In the genomic region with DNA sequence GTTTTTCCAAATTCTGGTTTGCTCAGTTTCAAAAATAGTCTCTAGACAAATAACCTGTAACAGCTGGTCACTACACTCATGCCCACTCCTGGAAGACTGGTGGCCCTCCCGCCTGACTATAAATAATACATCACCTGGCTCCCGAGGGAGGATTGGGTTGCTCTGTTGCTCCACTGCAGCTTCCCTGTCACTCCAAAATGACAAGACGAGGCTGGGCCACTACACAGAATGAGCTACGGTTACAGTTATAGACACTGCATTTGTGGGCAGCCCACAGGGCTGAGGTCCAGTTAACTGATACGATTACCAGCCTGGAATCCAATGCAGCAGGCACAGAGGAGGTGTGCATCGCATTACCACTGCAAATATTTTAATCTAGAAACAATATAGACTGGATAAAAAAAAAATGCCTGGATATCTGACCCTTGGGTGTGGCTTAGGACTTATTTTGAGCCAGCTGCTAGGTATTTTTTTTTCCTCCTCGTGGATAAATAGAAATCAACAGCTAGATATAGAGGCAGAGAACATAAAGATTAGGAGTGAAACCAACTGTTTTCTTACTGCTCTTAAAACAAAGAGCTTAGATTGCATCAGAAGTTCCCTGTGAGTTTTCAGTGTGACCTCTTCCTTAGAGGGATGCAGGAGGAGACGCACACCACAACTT, we compare ENCODE assay signal across 30 mouse cellular contexts. TPM values are rescaled to one million over a fixed set of nuclear protein-coding genes. Genes with fewer than 3 reads are reported as not detected.
DNase-seq lines count a peak whose midpoint lies in the region; ATAC-seq lines count a peak whose summit lies in the region.
"Had no signal": no experiment of that assay in that cellular context is flagged by ENCODE, and none has a peak within 500 bp of the region (broad histone marks: within the 10 kb centered on the region; RNA-seq: fewer than 3 reads in every experiment).

A gene (plus strand): TSS at position 614 of the 664 bp plus-strand sequence.

- DNase-seq in gastrocnemius, adult 18-20 months (ENCODE audit: low spot score): peak; percentile 75
- DNase-seq in gastrocnemius, postnatal 4 days (ENCODE audit: low spot score in 2 of 2): no peak
- peak; percentile 17 for DNase-seq in midbrain, embryonic 11.5 days (ENCODE audit: low spot score, missing footprints)
- peak; percentile 49 to 60 for DNase-seq in gastrocnemius, adult 8-10 months (ENCODE audit: low spot score in 2 of 2)
- DNase-seq in mesoderm, embryonic 11.5 days (ENCODE audit: low read depth, low spot score): peak; percentile 39
- DNase-seq in adipocyte (ENCODE audit: low spot score): no peak
- DNase-seq in liver: no peak
- DNase-seq: adrenal gland, adult 2 months; cerebellum, adult 11-12 months; cerebellum, postnatal 10 days; heart, postnatal 10 days; kidney, postnatal 4 days; liver, embryonic 13.5 days; lung, adult 2 months; right cerebral cortex, postnatal 14 days; thymus, postnatal 25 days had no signal

- H3K4me1 ChIP-seq in midbrain, embryonic 11.5 days (ENCODE audit: control insufficient read depth, insufficient read depth, low read length): no peaks in the 10 kb centered on the region
- no peaks in the 10 kb centered on the region for H3K4me1 ChIP-seq in midbrain, embryonic 15.5 days
- H3K4me1 ChIP-seq: heart, embryonic 12.5 days; megakaryocyte, embryonic 14.5 days had no signal

- whole genome bisulfite sequencing in midbrain, embryonic 11.5 days: 76% methylated on average over 8 of the region's 8 CpGs
- 67% methylated on average over 8 of the region's 8 CpGs for WGBS in midbrain, embryonic 15.5 days

- no peak within 1 kb of the TSS for H3K9ac ChIP-seq in midbrain, embryonic 11.5 days (ENCODE audit: low read length)
- no peak within 1 kb of the TSS for H3K9ac ChIP-seq in midbrain, embryonic 15.5 days
- H3K9ac ChIP-seq: embryonic facial prominence, embryonic 13.5 days; heart, embryonic 12.5 days; liver, embryonic 13.5 days had no signal

- H3K27ac ChIP-seq in midbrain, embryonic 11.5 days (ENCODE audit: low read depth, low read length): no peak within 1 kb of the TSS
- no peak within 1 kb of the TSS for H3K27ac ChIP-seq in midbrain, embryonic 15.5 days
- H3K27ac ChIP-seq: embryonic facial prominence, embryonic 13.5 days; left cerebral cortex, adult 2 months; liver, embryonic 13.5 days had no signal

- H3K9me3 ChIP-seq in midbrain, embryonic 11.5 days (ENCODE audit: control insufficient read depth, low read length): no peaks in the 10 kb centered on the region
- no peaks in the 10 kb centered on the region for H3K9me3 ChIP-seq in midbrain, embryonic 15.5 days
- H3K9me3 ChIP-seq: embryonic facial prominence, embryonic 13.5 days; heart, embryonic 12.5 days; liver, embryonic 13.5 days had no signal

- H3K4me3 ChIP-seq in midbrain, embryonic 11.5 days (ENCODE audit: low read depth, low read length): no peak within 1 kb of the TSS
- no peak within 1 kb of the TSS for H3K4me3 ChIP-seq in midbrain, embryonic 15.5 days
- H3K4me3 ChIP-seq: embryonic facial prominence, embryonic 13.5 days; heart, embryonic 12.5 days; left cerebral cortex, adult 2 months; liver, embryonic 13.5 days; megakaryocyte, embryonic 14.5 days had no signal

- H3K27me3 ChIP-seq in midbrain, embryonic 11.5 days (ENCODE audit: control insufficient read depth, insufficient read depth, low read length): no peaks in the 10 kb centered on the region
- no peaks in the 10 kb centered on the region for H3K27me3 ChIP-seq in midbrain, embryonic 15.5 days (replicated peaks)
- H3K27me3 ChIP-seq: embryonic facial prominence, embryonic 13.5 days had no signal

- no peaks in the 10 kb centered on the region for H3K36me3 ChIP-seq in midbrain, embryonic 11.5 days (ENCODE audit: control insufficient read depth, insufficient read depth, low read length)
- no peaks in the 10 kb centered on the region for H3K36me3 ChIP-seq in midbrain, embryonic 15.5 days (replicated peaks)
- H3K36me3 ChIP-seq: embryonic facial prominence, embryonic 13.5 days; heart, embryonic 12.5 days; liver, embryonic 13.5 days had no signal

- no peak within 1 kb of the TSS for H3K4me2 ChIP-seq in midbrain, embryonic 11.5 days
- H3K4me2 ChIP-seq in midbrain, embryonic 15.5 days: no peak within 1 kb of the TSS
- H3K4me2 ChIP-seq: embryonic facial prominence, embryonic 13.5 days; heart, embryonic 12.5 days; liver, embryonic 13.5 days had no signal

- no peak for ATAC-seq in midbrain, embryonic 11.5 days (ENCODE audit: low FRiP score)
- ATAC-seq in midbrain, embryonic 15.5 days (replicated peaks): no peak
- ATAC-seq: CD4-positive, CD25-positive, alpha-beta regulatory T cell, adult 4 months; forebrain, embryonic 14.5 days; intestine, postnatal 0 days had no signal

RNA-seq across cellular contexts. Expression of the gene that starts here (rescaled TPM):
- under 1 TPM; 0.14 to 0.30 TPM for total RNA-seq in gastrocnemius, adult 18-20 months (2021)
- 1 to 10 TPM; 1.2 to 1.3 TPM for total RNA-seq in gastrocnemius, postnatal 4 days (2021)
- polyA plus RNA-seq in midbrain, embryonic 11.5 days (2014; fragmentation: Nextera tagmentation; extraction: Ambion mirVana): not detected in 2 replicates
- polyA plus RNA-seq in midbrain, embryonic 15.5 days (2015; fragmentation: Nextera tagmentation; extraction: Ambion mirVana): not detected in 2 replicates
- under 1 TPM; 0.11 to 0.34 (median 0.15) TPM for total RNA-seq in gastrocnemius, adult 8-10 months (2022)
- total RNA-seq: adrenal gland, adult 2 months; granulocyte monocyte progenitor cell, adult 5-6 weeks; layer of hippocampus, postnatal 10 days; left cerebral cortex, adult 2 months; left cerebral cortex, postnatal 36 days; neutrophil, adult 5-6 weeks had no signal
- polyA plus RNA-seq: adrenal gland, adult 2 months; CD4-positive, CD25-positive, alpha-beta regulatory T cell, adult 4 months; forebrain, embryonic 14.5 days; heart, embryonic 12.5 days; hindbrain, embryonic 11.5 days; kidney, embryonic 14.5 days had no signal

Comparison
In these comparisons a context has a peak if more than half of its experiments do, and no peak if none do; other contexts are left out.
1. Peak in DNase-seq in gastrocnemius, adult 18-20 months; RNA of the gene not detected or under 1 TPM.
2. Peak in DNase-seq in midbrain, embryonic 11.5 days; RNA of the gene not detected or under 1 TPM.
3. Peak in DNase-seq in gastrocnemius, adult 8-10 months; RNA of the gene not detected or under 1 TPM.